Mouse (Mus musculus) limb, embryonic 14.5 days (tissue): ENCODE data around the gene Golga2. TPM values are rescaled to one million over a fixed set of nuclear protein-coding genes. Genes with fewer than 3 reads are reported as not detected.

Experiments
- ATAC-seq: fragments of 200-750 bp; cut with Nextera tagmentation; 2 replicates; pipeline ENCODE4 v1.8.0; 2017; ENCODE audit warnings: low read depth, moderate number of reproducible peaks, moderate TSS enrichment; ENCODE audit not compliant: low FRiP score
- DNase-seq: peaks from one replicate; pipeline ENCODE4 v3.0.0-alpha.2; 2015; ENCODE audit warnings: low spot score
- H3K27ac ChIP-seq: fragments of 300-500 bp; sonication (generic); replicated peaks from 2 replicates; pipeline ENCODE4 v1.5.1; 2014; ENCODE audit warnings: low read depth, mild to moderate bottlenecking, low read length, moderate library complexity, mixed read lengths
- H3K27me3 ChIP-seq: fragments of 300-500 bp; sonication (generic); 2 replicates; pipeline ENCODE4 v1.6.1; 2014; ENCODE audit warnings: low read length, mixed read lengths; ENCODE audit not compliant: control insufficient read depth, insufficient read depth
- H3K36me3 ChIP-seq: fragments of 300-500 bp; sonication (generic); 2 replicates; pipeline ENCODE4 v1.6.1; 2014; ENCODE audit warnings: mild to moderate bottlenecking, low read length, moderate library complexity, mixed read lengths; ENCODE audit not compliant: control insufficient read depth, insufficient read depth
- H3K4me1 ChIP-seq: fragments of 300-500 bp; sonication (generic); 2 replicates; pipeline ENCODE4 v1.6.1; 2014; ENCODE audit warnings: antibody characterized with exemption, low read length, mixed read lengths; ENCODE audit not compliant: control insufficient read depth, insufficient read depth
- H3K4me2 ChIP-seq: fragments of 300-500 bp; sonication (generic); replicated peaks from 2 replicates; pipeline ENCODE4 v1.6.1; 2014; ENCODE audit warnings: low read depth, mild to moderate bottlenecking, low read length, moderate library complexity; ENCODE audit not compliant: severe bottlenecking
- H3K4me3 ChIP-seq: fragments of 300-500 bp; sonication (generic); replicated peaks from 2 replicates; pipeline ENCODE4 v1.5.1; 2014; ENCODE audit warnings: low read length
- H3K9ac ChIP-seq: fragments of 300-500 bp; sonication (generic); 2 replicates; pipeline ENCODE4 v1.6.1; 2014; ENCODE audit warnings: mild to moderate bottlenecking, low read depth, low read length, moderate library complexity; ENCODE audit not compliant: severe bottlenecking
- H3K9me3 ChIP-seq: fragments of 300-500 bp; sonication (generic); 2 replicates; pipeline ENCODE4 v1.6.1; 2016; ENCODE audit warnings: low read length; ENCODE audit not compliant: control insufficient read depth
- POLR2A ChIP-seq: fragments of 200-500 bp; IDR thresholded peaks from 2 replicates; pipeline ENCODE4 v1.8.0; 2012; ENCODE audit warnings: inconsistent platforms, mild to moderate bottlenecking, moderate library complexity, borderline replicate concordance; ENCODE audit not compliant: insufficient read depth, insufficient read length; ENCODE audit errors: extremely low read depth
- WGBS: fragments of 180-500 bp; shearing (Covaris S2); extraction: QIAGEN DNeasy Blood & Tissue Kit; methylation state at CpG from one replicate; pipeline ENCODE4 v1.1.7; 2014; 5-methylcytosine and 5-hydroxymethylcytosine counted together
- polyA plus RNA-seq, 2 experiments: library from polyadenylated mRNA; depleted of rRNA in 1 of 2; stranded (reverse) in 1 of 2; unstranded in 1 of 2; fragments of >200 nt; fragmentation: Nextera tagmentation in 1 of 2; extraction: Ambion mirVana in 1 of 2; gene quantifications; 2 replicates each; pipeline versions ENCODE4 v1.2.1 to v1.2.3; 2012 to 2014

Gene Golga2
- polyA plus RNA-seq, 2 experiments: 32.4 to 63.1 TPM

- TF ChIP-seq POLR2A: no peak
- H3K27ac ChIP-seq: no peak overlapping the region
- DNase-seq: no peak
- H3K36me3 ChIP-seq: peaks cover 48% of the 10 kb centered on the region
- ATAC-seq: no peak
- peaks cover 35% of the 10 kb centered on the region for H3K4me1 ChIP-seq
- WGBS: 57% methylated on average over 4 of the region's 4 CpGs
- no peak overlapping the region for H3K4me3 ChIP-seq
- H3K27me3 ChIP-seq: no peaks in the 10 kb centered on the region
- no peak overlapping the region for H3K9ac ChIP-seq
- H3K9me3 ChIP-seq: no peaks in the 10 kb centered on the region
- no peak overlapping the region for H3K4me2 ChIP-seq
These were observed 37.1 kb downstream of the Golga2 start for GRCm38 (mm10) chr2:32324322-32324721.

DNA sequence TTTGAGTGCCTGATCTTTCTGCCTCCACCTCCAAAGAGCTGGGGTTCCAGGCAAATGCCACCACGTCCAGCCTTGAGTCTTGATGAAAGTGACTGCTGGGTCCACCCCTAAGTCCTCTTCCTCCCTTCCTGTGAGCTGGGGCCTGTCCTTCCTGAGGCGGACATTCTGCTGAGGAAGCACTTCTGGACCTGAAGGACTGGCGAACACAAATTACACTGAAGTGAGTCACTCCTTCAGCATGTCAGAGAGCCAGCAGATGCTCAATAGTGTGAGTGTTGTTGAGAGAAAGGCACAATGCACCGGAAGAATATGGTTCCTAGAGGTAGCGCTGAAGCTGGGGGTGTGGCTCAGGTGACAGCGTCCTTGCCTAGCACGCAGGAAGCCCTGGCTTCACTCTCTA lies 38.2 kb downstream of the Golga2 start:
- 66% methylated on average over 7 of the region's 7 CpGs for WGBS
- DNase-seq (no peak), ATAC-seq (no peak)
- H3K4me2 ChIP-seq: no peak overlapping the region
- H3K27me3 ChIP-seq: no peaks in the 10 kb centered on the region
- H3K9me3 ChIP-seq: no peaks in the 10 kb centered on the region
- H3K4me1 ChIP-seq: peaks cover 35% of the 10 kb centered on the region
- H3K27ac ChIP-seq: no peak overlapping the region
- H3K4me3 ChIP-seq: no peak overlapping the region
- TF ChIP-seq POLR2A: no peak
- peaks cover 43% of the 10 kb centered on the region for H3K36me3 ChIP-seq
- no peak overlapping the region for H3K9ac ChIP-seq

- 58% methylated on average over 4 of the region's 4 CpGs for WGBS
- Histone ChIP-seq H3K4me1 (peaks cover 33% of the 10 kb centered on the region), H3K4me3 (no peak overlapping the region), H3K27ac (no peak overlapping the region), H3K36me3 (peaks cover 58% of the 10 kb centered on the region), H3K27me3 (no peaks in the 10 kb centered on the region), H3K9me3 (no peaks in the 10 kb centered on the region), H3K4me2 (no peak overlapping the region), H3K9ac (no peak overlapping the region)
- no peak for TF ChIP-seq POLR2A
- DNase-seq (no peak), ATAC-seq (no peak)
These were observed 40.0 kb downstream of the Golga2 start for GRCm38 (mm10) chr2:32327200-32327599.

DNA sequence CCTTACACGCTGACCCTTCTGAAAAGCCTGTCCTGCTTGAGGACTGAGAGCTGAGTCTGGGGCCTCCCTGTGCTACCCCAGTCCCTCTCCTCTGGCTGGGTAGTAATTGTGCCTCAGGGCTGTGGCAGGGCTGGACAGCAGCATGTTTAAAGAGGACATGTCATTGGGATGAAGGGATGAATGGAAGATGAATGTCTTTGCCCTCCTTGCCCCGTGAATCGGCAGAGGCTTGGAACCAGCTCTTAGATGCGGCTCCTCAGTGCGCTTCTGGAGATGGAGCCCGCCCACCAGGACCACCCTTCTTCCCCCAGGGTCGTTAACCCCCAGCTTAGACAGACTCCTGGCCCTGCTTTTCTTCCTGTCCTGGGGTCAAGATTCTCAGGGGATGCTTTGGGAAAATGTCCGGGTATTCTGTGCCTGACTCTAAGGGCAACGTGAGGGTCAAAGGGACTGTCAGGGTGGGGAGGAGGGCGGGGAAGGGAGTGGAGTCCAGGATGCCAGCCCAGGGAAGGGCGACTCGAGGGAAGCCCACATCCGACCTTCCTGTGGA lies 41.8 kb downstream of the Golga2 start:
- Histone ChIP-seq H3K27ac (peak overlapping the region; percentile 77), H3K36me3 (peaks cover 65% of the 10 kb centered on the region), H3K4me3 (no peak overlapping the region), H3K4me2 (no peak overlapping the region; the same call in 1 of the 2 replicates), H3K27me3 (no peaks in the 10 kb centered on the region), H3K9ac (peak overlapping the region; percentile 21; the same call in 1 of the 2 replicates), H3K4me1 (peaks cover 33% of the 10 kb centered on the region), H3K9me3 (no peaks in the 10 kb centered on the region)
- 17% methylated on average over 13 of the region's 13 CpGs for WGBS
- no peak for DNase-seq
- ATAC-seq: peak; percentile 7; the same call in 1 of the 2 replicates
- no peak for TF ChIP-seq POLR2A

DNA sequence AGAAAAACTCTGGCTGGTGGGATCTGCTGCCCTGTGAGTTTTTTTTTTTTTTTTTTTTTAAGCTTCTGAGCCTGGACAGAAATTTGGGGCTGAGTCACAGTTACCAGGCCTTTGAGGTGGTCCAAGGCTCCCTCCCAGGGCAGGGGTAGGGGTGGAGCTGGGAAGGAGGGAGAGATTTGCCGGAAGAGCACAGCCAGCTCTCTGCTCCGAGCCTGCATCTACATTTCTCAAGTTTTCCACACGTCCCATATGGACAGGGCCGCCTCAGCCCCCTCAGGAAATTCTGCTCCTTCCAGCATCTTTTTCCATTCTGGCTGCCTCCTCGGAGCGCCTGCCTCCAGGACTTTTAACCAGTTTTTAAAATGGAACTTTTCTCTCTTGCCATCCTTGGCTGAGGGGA lies 42.3 kb downstream of the Golga2 start:
- no peak for TF ChIP-seq POLR2A
- peaks cover 65% of the 10 kb centered on the region for H3K36me3 ChIP-seq
- no peaks in the 10 kb centered on the region for H3K27me3 ChIP-seq
- DNase-seq (peak; percentile 67), ATAC-seq (peak; percentile 70)
- no peak overlapping the region for H3K4me3 ChIP-seq
- H3K4me1 ChIP-seq: peaks cover 33% of the 10 kb centered on the region
- H3K27ac ChIP-seq: peak overlapping the region; percentile 77
- H3K4me2 ChIP-seq: 0 out of 2 replicates have a peak overlapping the region, but pooled peaks have one; percentile 7
- 0 out of 2 replicates have a peak overlapping the region, but pooled peaks have one; percentile 21 for H3K9ac ChIP-seq
- no peaks in the 10 kb centered on the region for H3K9me3 ChIP-seq
- WGBS: 12% methylated on average over 6 of the region's 6 CpGs
